Mouse (Mus musculus) small intestine, adult 2 months (tissue): ENCODE results near the gene Slc7a11.

Experiments
- CTCF ChIP-seq: fragments of 200-500 bp; IDR thresholded peaks from 2 replicates; pipeline ENCODE4 v1.5.1; 2012; ENCODE audit warnings: low read depth, mild to moderate bottlenecking, control low read depth, inconsistent platforms, low read length, moderate library complexity, mixed read lengths; ENCODE audit not compliant: insufficient replicate concordance, insufficient read length; ENCODE audit errors: extremely low read depth
- POLR2A ChIP-seq: fragments of 200-500 bp; IDR thresholded peaks from 2 replicates; pipeline ENCODE4 v1.6.1; 2012; ENCODE audit warnings: low read depth, mild to moderate bottlenecking, control low read depth, inconsistent platforms, low read length, moderate library complexity

GRCm38 (mm10) chr3:50438520-50439253, 4.7 kb downstream of the Slc7a11 start:
- no peak for TF ChIP-seq POLR2A
- no peak for TF ChIP-seq CTCF
